ENCODE assay signal across 8 mouse cellular contexts in genomic region chr12:32379731-32380130, GRCm38 (mm10). TPM values are rescaled to one million over a fixed set of nuclear protein-coding genes. Genes with fewer than 3 reads are reported as not detected.
A peak's percentile ranks its signal among the peaks of the same experiment; 100 is the strongest.
DNase-seq lines count a peak whose midpoint lies in the region; ATAC-seq and TF ChIP-seq lines count a peak whose summit lies in the region.

No protein-coding gene starts in this region.

- no peaks in the 10 kb centered on the region for H3K27me3 ChIP-seq in heart, embryonic 15.5 days
- no peaks in the 10 kb centered on the region for H3K27me3 ChIP-seq in G1E (ENCODE audit: insufficient read depth, low read length)

- peak overlapping the region; percentile 95 for H3K9ac ChIP-seq in heart, embryonic 15.5 days

- no peak for ATAC-seq in heart, embryonic 15.5 days (replicated peaks; ENCODE audit: insufficient number of reproducible peaks, insufficient read depth, low FRiP score, low read depth)
- ATAC-seq in G1E (ENCODE audit: extremely low read depth, insufficient number of reproducible peaks, low FRiP score, poor library complexity, severe bottlenecking), result no peak

- DNase-seq in heart, adult 11 months, result no peak
- DNase-seq in G1E (ENCODE audit: low spot score) (no peak), MN1 (ENCODE audit: low spot score) (no peak)
- peak; percentile 3 for DNase-seq in forelimb bud, embryonic 11.5 days (ENCODE audit: low read depth, low spot score)
- no peak for DNase-seq in right cerebral cortex, postnatal 25 days
- DNase-seq in cerebellum, adult 9-10 months, result no peak

- H3K27ac ChIP-seq in heart, embryonic 15.5 days, result peak overlapping the region; percentile 96
- peak overlapping the region; percentile 38 for H3K27ac ChIP-seq in macrophage

- peak overlapping the region; percentile 93 for H3K4me3 ChIP-seq in heart, embryonic 15.5 days
- H3K4me3 ChIP-seq in G1E (ENCODE audit: low read depth, low read length) (peak overlapping the region; percentile 89), macrophage (ENCODE audit: inconsistent target) (peak overlapping the region; percentile 67)

- H3K4me1 ChIP-seq in heart, embryonic 15.5 days (replicated peaks), result peaks cover 13% of the 10 kb centered on the region
- peaks cover 29% of the 10 kb centered on the region for H3K4me1 ChIP-seq in G1E (ENCODE audit: insufficient read depth, low read depth, low read length)

- H3K36me3 ChIP-seq in heart, embryonic 15.5 days, result no peaks in the 10 kb centered on the region
- H3K36me3 ChIP-seq in G1E (replicated peaks) (peaks cover 7% of the 10 kb centered on the region), macrophage (ENCODE audit: inconsistent target) (no peaks in the 10 kb centered on the region)

- H3K4me2 ChIP-seq in heart, embryonic 15.5 days, result peak overlapping the region; percentile 77

- under 1% methylated on average over 28 of the region's 28 CpGs for WGBS in heart, embryonic 15.5 days
- WGBS in macrophage (ENCODE audit: missing documents), result 2% methylated on average over 28 of the region's 28 CpGs

- peaks cover 38% of the 10 kb centered on the region for H3K79me2 ChIP-seq in macrophage (ENCODE audit: inconsistent target)

- no peak for TF ChIP-seq CTCF in G1E (IDR thresholded peaks at IDR 0.05; ENCODE audit: low read depth, low read length)

- no peaks in the 10 kb centered on the region for H3K9me3 ChIP-seq in heart, embryonic 15.5 days (replicated peaks)
- H3K9me3 ChIP-seq in G1E (replicated peaks), result no peaks in the 10 kb centered on the region

RNA-seq across cellular contexts. Expression of gene Ccdc71l, which starts 1.2 kb away (rescaled TPM):
- 2.6 and 3.2 TPM in 2 replicates for polyA plus RNA-seq in heart, embryonic 15.5 days (2015; fragmentation: Nextera tagmentation; extraction: Ambion mirVana)
- 14.1 and 19.2 TPM in 2 replicates for total RNA-seq in G1E (2014; fragmentation: Nextera tagmentation)
- total RNA-seq in G1E (2017), result 21.1 and 21.3 TPM in 2 replicates
- polyA plus RNA-seq in G1E (2012), result 22.8 and 27.7 TPM in 2 replicates
- total RNA-seq in macrophage (2018; cell fraction: chromatin; rRNA removed), result 100 to 1,000 TPM in 1 of 26 experiments, 10 to 100 TPM in 25; 11.9 to 109 (median 34.2) TPM
- 10 to 100 TPM; 21.8 to 87.0 (median 38.0) TPM for total RNA-seq in macrophage (2018; cell fraction: cytosol; rRNA removed)
- 100 to 1,000 TPM in 6 of 26 experiments, 10 to 100 TPM in 20; 26.4 to 178 (median 65.8) TPM for total RNA-seq in macrophage (2018; cell fraction: nucleus; rRNA removed)
- polyA plus RNA-seq in macrophage (2018), result 17.1 to 24.5 TPM (median 20.0 TPM) in 3 replicates
